Mouse (Mus musculus) gonadal fat pad, adult 2 months (tissue): Measurements from ENCODE around the gene Rrp12. TPM values are rescaled to one million over a fixed set of nuclear protein-coding genes. Genes with fewer than 3 reads are reported as not detected.

ENCODE experiments used
- DNase-seq: peaks from one replicate; pipeline ENCODE4 v3.0.0-alpha.2; 2012; ENCODE audit warnings: low read depth
- polyA plus RNA-seq: library from polyadenylated mRNA; depleted of rRNA; stranded (reverse); fragments of >200 nt; gene quantifications from 2 replicates; pipeline ENCODE4 v1.2.3, GENCODE M21; 2012; rRNA removed

The Rrp12 gene
- polyA plus RNA-seq, 1 experiment, result 6.9 TPM

DNA sequence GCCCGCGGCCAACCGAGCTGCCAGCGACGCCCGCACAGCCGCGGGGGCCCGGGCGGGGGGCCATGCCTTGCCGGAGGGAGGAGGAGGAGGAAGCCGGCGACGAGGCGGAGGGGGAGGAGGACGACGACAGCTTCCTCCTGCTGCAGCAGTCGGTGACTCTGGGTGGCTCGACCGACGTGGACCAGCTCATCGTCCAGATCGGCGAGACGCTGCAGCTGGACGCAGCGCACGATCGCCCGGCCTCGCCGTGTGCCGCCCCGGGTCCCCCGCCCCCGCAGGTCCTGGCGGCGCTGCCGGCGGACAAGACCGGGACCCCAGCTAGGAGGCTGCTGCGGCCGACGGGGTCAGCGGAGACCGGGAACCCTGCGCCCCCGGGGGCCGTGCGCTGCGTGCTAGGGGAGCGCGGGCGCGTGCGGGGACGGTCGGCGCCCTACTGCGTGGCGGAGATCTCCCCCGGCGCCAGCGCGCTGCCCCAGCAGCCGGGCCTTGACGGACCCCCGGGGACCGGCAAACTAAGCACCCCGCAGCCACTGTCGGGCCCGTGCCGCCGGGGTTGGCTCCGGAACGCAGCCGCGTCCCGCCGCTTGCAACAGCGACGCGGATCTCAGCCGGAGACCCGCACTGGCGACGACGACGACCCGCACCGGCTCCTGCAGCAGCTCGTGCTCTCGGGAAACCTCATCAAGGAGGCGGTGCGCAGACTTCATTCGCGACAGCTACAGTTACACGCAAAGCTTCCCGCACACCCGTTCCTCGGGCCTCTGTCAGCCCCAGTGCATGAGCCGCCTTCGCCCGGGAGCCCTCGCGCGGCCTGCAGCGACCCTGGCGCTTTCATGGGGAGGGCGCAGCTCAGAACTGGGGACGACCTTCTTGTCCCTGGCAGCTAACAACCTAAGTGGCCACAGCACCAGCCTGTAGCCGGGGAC, 65.6 kb downstream of the Rrp12 start:
- DNase-seq, result no peak

- peak; percentile 61 for DNase-seq
Measured at GRCm38 (mm10) chr19:41829381-41830105, 66.4 kb downstream of the Rrp12 start, which contains the start of gene Frat1. Gene Frat1, plus strand, starts transcription at chr19:41829970.

DNA sequence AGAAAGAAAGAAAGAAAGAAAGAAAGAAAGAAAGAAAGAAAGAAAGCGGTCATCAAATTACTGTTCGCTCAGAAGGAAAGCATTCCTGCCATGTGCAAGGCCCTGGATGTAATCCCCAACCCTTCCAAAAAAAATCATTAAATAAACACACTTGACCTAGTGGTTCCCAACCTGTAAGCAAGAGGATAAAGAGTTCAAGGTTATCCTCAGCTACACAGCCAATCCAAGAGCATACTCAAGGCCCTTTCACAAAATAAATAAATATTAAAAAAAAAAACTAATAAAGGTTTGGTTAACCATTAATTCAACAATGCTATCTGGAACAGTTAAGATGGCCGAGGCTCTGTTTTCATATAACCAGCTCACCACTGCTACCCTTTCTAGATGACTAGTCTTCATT, 67.0 kb downstream of the Rrp12 start:
- DNase-seq, result no peak

GRCm38 (mm10) chr19:41826529-41826928, 69.4 kb downstream of the Rrp12 start:
- DNase-seq, result no peak

GRCm38 (mm10) chr19:41824950-41825349, 71.0 kb downstream of the Rrp12 start:
- DNase-seq, result no peak

DNA sequence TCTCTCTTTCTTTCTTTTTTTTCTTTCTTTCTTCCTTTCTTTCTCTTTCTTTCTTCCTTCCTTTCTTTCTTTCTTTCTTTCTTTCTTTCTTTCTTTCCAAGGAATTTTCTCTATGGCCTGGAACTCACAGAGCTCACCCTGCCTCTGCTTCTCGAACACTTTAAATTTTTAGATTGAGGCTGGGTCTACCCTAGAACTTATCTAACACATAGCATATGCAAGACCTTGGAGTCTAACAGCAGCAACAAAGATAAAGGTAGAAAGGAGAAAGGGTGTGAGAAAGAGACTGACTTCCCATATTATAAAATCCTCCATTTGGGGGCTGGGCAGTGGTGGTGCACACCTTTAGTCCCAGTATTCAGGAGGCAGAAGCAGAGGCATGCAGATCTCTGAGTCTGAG, 73.4 kb downstream of the Rrp12 start:
- DNase-seq, result no peak

- no peak for DNase-seq
Measured at GRCm38 (mm10) chr19:41821436-41821835, 74.5 kb downstream of the Rrp12 start.

GRCm38 (mm10) chr19:41818749-41819148, 77.2 kb downstream of the Rrp12 start:
- DNase-seq, result no peak

DNA sequence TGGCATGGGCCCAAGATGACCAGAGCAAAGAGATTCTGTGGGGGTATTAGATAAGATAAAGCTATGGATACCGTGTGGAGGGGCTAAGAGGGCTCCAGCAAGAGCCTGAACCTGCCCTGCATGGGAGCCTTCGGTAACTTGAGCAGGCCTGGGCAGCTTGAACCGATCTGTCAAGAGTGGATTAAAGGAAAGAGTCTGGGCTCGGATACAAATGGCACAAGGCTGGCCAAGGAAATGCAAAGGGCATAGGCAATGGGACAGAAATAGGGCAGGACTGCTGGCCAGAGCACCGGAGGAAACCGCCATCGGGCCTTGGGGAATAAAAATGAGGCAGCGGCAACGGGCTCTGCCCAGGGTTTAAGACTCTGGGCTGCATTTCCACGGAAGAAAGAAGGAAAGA, 78.6 kb downstream of the Rrp12 start:
- peak; percentile 49 for DNase-seq

DNA sequence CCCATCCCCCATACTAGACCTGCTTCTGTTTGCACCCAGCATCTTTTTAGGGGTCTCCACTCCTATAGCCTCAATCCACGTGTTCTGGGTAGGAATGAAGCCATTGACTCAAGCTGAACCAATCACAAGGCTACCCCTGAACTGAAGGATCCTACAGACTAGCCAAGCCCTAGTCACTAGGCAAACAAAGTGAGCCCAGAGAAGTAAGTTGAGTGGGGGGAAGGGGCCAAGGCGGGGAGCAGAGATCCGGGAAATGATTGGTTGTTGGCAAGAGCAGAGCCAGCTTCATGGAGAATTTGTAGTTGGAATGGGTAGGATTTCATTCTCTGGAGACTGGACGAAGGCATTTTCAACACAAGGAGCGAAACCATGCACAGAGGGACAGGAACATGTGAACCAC, 79.1 kb downstream of the Rrp12 start:
- DNase-seq, result no peak

GRCm38 (mm10) chr19:41816410-41816809, 79.6 kb downstream of the Rrp12 start:
- no peak for DNase-seq

- DNase-seq, result no peak
Measured at GRCm38 (mm10) chr19:41813374-41813773, 82.6 kb downstream of the Rrp12 start.

Other genes with a start within 250 kb of the Rrp12 start
- 7.1 and 9.3 TPM in 2 replicates for gene Slit1, start 152.5 kb downstream of the Rrp12 start, polyA plus RNA-seq
- 3.0 and 3.8 TPM in 2 replicates for gene Arhgap19, start 94.1 kb downstream of the Rrp12 start, polyA plus RNA-seq
- gene Frat1, start 66.2 kb downstream of the Rrp12 start, polyA plus RNA-seq, result 1.6 and 2.5 TPM in 2 replicates
- 1.4 and 1.5 TPM in 2 replicates for gene Frat2, start 48.0 kb downstream of the Rrp12 start, polyA plus RNA-seq
- 236 and 243 TPM in 2 replicates for gene Pgam1, start 15.8 kb upstream of the Rrp12 start, polyA plus RNA-seq
- gene Exosc1, start 37.2 kb upstream of the Rrp12 start, polyA plus RNA-seq, result 14.6 and 15.7 TPM in 2 replicates
- gene Zdhhc16, start 37.3 kb upstream of the Rrp12 start, polyA plus RNA-seq, result 76.1 and 85.0 TPM in 2 replicates
- 51.4 and 73.4 TPM in 2 replicates for gene Mms19, start 85.0 kb upstream of the Rrp12 start, polyA plus RNA-seq
- 30.5 and 40.2 TPM in 2 replicates for gene Ubtd1, start 85.6 kb upstream of the Rrp12 start, polyA plus RNA-seq
- gene Ankrd2, start 139.8 kb upstream of the Rrp12 start, polyA plus RNA-seq, result 0.16 TPM in 1 of 2 replicates, not detected in the other
- 13.7 and 14.3 TPM in 2 replicates for gene Hoga1, start 149.4 kb upstream of the Rrp12 start, polyA plus RNA-seq
- 14.3 and 20.8 TPM in 2 replicates for gene 4933411K16Rik, start 156.1 kb upstream of the Rrp12 start, polyA plus RNA-seq
- 20.2 and 22.4 TPM in 2 replicates for gene Morn4, start 190.2 kb upstream of the Rrp12 start, polyA plus RNA-seq
- 33.5 and 40.1 TPM in 2 replicates for gene Pi4k2a, start 194.3 kb upstream of the Rrp12 start, polyA plus RNA-seq
- gene Avpi1, start 232.9 kb upstream of the Rrp12 start, polyA plus RNA-seq, result 27.9 and 30.4 TPM in 2 replicates